Mouse (Mus musculus) forebrain, embryonic 11.5 days (tissue): ENCODE measurements around the gene Agbl1. TPM values are rescaled to one million over a fixed set of nuclear protein-coding genes. Genes with fewer than 3 reads are reported as not detected.

Source experiments
- ATAC-seq: fragments of 200-750 bp; cut with Nextera tagmentation; replicated peaks from 2 replicates; pipeline ENCODE4 v1.8.0; 2017; ENCODE audit warnings: moderate TSS enrichment; ENCODE audit not compliant: low FRiP score
- DNase-seq: peaks from one replicate; pipeline ENCODE4 v3.0.0-alpha.2; 2017; ENCODE audit warnings: low spot score
- H3K27ac ChIP-seq: fragments of 300-500 bp; sonication (generic); 2 replicates; pipeline ENCODE4 v1.5.1; 2014; ENCODE audit warnings: low read depth, low read length
- H3K27me3 ChIP-seq: fragments of 300-500 bp; sonication (generic); 2 replicates; pipeline ENCODE4 v1.6.1; 2014; ENCODE audit warnings: mild to moderate bottlenecking, low read length, mixed read lengths; ENCODE audit not compliant: control insufficient read depth, insufficient read depth
- H3K36me3 ChIP-seq: fragments of 300-500 bp; sonication (generic); 2 replicates; pipeline ENCODE4 v1.6.1; 2014; ENCODE audit warnings: mild to moderate bottlenecking, low read length, moderate library complexity, mixed read lengths; ENCODE audit not compliant: control insufficient read depth, insufficient read depth
- H3K4me1 ChIP-seq: fragments of 300-500 bp; sonication (generic); replicated peaks from 2 replicates; pipeline ENCODE4 v1.6.1; 2014; ENCODE audit warnings: low read length, mixed read lengths; ENCODE audit not compliant: control insufficient read depth, insufficient read depth
- H3K4me2 ChIP-seq: fragments of 300-500 bp; sonication (generic); 2 replicates; pipeline ENCODE4 v1.6.1; 2014; ENCODE audit warnings: low read depth, mild to moderate bottlenecking, low read length, moderate library complexity, mixed read lengths; ENCODE audit not compliant: severe bottlenecking
- H3K4me3 ChIP-seq: fragments of 300-500 bp; sonication (generic); 2 replicates; pipeline ENCODE4 v1.5.1; 2014; ENCODE audit warnings: low read depth, low read length
- H3K9ac ChIP-seq: fragments of 300-500 bp; sonication (generic); 2 replicates; pipeline ENCODE4 v1.6.1; 2014; ENCODE audit warnings: low read length
- H3K9me3 ChIP-seq: fragments of 300-500 bp; sonication (generic); 2 replicates; pipeline ENCODE4 v1.6.1; 2016; ENCODE audit warnings: low read length, mixed read lengths; ENCODE audit not compliant: control insufficient read depth
- WGBS: fragments of 180-500 bp; shearing (Covaris S2); extraction: QIAGEN DNeasy Blood & Tissue Kit; methylation state at CpG from one replicate; pipeline ENCODE4 v1.1.7; 2014; 5-methylcytosine and 5-hydroxymethylcytosine counted together
- polyA plus RNA-seq: library from polyadenylated mRNA; unstranded; fragments of >200 nt; fragmentation: Nextera tagmentation; extraction: Ambion mirVana; gene quantifications from 2 replicates; pipeline ENCODE4 v1.2.1, GENCODE M21; 2014

Gene Agbl1
- polyA plus RNA-seq, 1 experiment from 2014 or later, result 0.07 TPM

DNA sequence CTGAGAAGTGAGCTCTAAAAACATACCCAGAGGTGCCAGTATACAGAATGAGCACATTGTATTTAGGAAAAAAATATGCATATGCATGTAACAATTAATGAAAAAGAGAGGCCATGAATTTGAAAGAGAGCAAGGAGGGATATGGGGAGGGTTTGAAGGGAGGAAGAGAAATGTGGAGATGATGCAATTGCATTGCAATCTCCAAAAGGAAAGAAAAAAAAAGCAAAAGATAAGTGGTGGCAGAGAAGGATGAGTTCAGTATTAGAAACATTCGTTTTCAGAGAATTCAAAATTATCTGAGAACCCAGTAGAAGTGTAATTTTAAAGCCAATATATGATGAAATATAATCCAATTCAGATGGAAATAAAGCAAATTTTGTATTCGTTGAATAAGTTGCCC is 236.7 kb downstream of the Agbl1 start:
- no peaks in the 10 kb centered on the region for H3K4me1 ChIP-seq
- no peak for DNase-seq
- ATAC-seq, result no peak
- no peaks in the 10 kb centered on the region for H3K36me3 ChIP-seq
- H3K4me3 ChIP-seq, result no peak overlapping the region
- no peaks in the 10 kb centered on the region for H3K9me3 ChIP-seq
- WGBS, result 82% methylated on average over 2 of the region's 2 CpGs
- H3K4me2 ChIP-seq, result no peak overlapping the region
- H3K27ac ChIP-seq, result no peak overlapping the region
- no peak overlapping the region for H3K9ac ChIP-seq
- H3K27me3 ChIP-seq, result no peaks in the 10 kb centered on the region

DNA sequence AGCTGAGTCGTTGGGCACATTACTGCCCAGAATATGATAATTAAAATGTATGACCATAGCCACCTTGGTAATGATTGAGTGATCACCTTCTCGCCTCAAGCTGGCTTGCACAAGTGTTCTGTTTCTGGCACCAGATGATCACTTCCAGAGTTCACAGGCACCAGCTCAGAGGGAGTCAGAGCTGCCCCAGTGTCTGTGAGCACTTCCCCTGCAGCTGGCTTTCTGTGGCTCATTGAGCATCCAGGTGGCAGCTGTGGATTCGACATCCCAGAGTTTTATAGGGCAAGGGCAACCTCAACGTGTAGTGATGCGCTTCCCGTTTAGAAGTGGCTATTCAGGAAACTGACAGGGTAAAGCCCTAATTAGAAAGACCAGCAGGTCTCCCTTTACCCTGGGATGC is 244.5 kb downstream of the Agbl1 start:
- ATAC-seq (no peak), DNase-seq (no peak)
- H3K4me1 ChIP-seq, result no peaks in the 10 kb centered on the region
- no peaks in the 10 kb centered on the region for H3K9me3 ChIP-seq
- H3K27ac ChIP-seq, result no peak overlapping the region
- H3K9ac ChIP-seq, result no peak overlapping the region
- H3K36me3 ChIP-seq, result no peaks in the 10 kb centered on the region
- H3K27me3 ChIP-seq, result no peaks in the 10 kb centered on the region
- 48% methylated on average over 6 of the region's 6 CpGs for WGBS
- H3K4me2 ChIP-seq, result no peak overlapping the region
- no peak overlapping the region for H3K4me3 ChIP-seq

DNA sequence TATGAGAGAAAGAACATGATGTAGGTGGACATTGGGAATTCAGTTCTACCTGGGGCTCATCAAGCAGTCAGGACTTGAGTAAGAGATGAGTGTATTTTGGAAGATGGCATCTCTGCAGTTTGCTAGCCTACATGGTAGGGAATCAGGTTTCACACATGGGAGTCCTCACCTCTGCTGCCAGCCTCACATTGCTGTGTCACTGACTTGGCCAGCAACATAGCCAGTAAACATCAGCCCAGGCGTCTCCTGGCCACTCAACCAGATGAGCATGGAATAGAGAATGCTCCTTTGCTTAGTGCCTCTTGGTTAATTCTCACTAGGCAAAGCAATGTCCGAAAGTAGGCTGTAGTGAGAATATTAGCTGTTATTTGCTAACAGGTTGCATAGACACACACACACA is 255.9 kb downstream of the Agbl1 start:
- Histone ChIP-seq H3K27ac (no peak overlapping the region), H3K4me1 (no peaks in the 10 kb centered on the region), H3K4me2 (no peak overlapping the region), H3K9ac (no peak overlapping the region), H3K4me3 (no peak overlapping the region), H3K27me3 (no peaks in the 10 kb centered on the region), H3K9me3 (no peaks in the 10 kb centered on the region), H3K36me3 (no peaks in the 10 kb centered on the region)
- 89% methylated on average over 2 of the region's 2 CpGs for WGBS
- DNase-seq (no peak), ATAC-seq (no peak)

DNA sequence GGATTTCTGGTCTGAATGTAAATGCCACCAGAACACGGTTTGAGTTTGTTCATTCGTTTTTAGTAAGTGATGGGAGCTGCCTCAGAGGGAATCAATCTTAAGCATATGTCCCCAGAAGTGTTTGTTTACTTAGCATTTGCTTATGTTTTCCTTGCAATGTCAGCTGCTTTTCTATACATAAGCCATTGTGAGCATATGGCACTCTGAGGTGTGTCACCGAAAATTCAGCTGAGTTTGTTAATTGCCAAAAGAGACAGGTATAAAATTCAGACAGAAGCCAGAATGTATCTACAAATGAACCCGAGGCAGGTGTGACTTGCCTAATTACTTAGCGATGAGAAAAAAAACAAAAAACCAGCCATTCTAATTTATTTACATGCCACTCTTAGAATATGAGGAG is 257.8 kb downstream of the Agbl1 start:
- no peaks in the 10 kb centered on the region for H3K27me3 ChIP-seq
- H3K9me3 ChIP-seq, result no peaks in the 10 kb centered on the region
- no peak for DNase-seq
- H3K27ac ChIP-seq, result no peak overlapping the region
- no peak overlapping the region for H3K4me2 ChIP-seq
- 85% methylated on average over 5 of the region's 5 CpGs for WGBS
- no peak for ATAC-seq
- no peaks in the 10 kb centered on the region for H3K4me1 ChIP-seq
- no peak overlapping the region for H3K4me3 ChIP-seq
- H3K9ac ChIP-seq, result no peak overlapping the region
- no peaks in the 10 kb centered on the region for H3K36me3 ChIP-seq

- DNase-seq (no peak), ATAC-seq (no peak)
- Histone ChIP-seq H3K36me3 (no peaks in the 10 kb centered on the region), H3K4me3 (no peak overlapping the region), H3K9me3 (no peaks in the 10 kb centered on the region), H3K4me2 (no peak overlapping the region), H3K27ac (no peak overlapping the region), H3K27me3 (no peaks in the 10 kb centered on the region), H3K9ac (no peak overlapping the region), H3K4me1 (no peaks in the 10 kb centered on the region)
- WGBS, result 53% methylated on average over 3 of the region's 3 CpGs
Measured at GRCm38 (mm10) chr7:76524291-76524690, 294.6 kb downstream of the Agbl1 start.

DNA sequence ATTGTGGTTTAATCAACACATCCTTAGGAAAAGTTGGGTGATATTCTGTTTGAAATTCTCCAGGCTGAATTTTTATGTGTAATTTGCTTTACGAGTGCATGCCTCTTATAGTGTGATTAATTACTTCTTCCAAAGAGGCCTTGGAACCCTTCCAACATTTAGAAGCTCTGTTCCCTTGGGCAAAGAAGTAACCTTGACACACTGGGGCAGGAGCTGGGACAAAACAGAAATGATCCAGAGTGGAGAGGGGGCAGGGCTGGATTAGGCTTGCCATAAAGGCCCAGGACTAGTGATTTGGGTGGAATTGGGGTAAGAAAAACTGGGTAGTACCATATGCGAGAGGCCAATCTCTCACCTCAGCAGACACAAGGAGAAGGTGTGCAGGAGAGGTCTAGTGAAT is 316.8 kb downstream of the Agbl1 start:
- H3K27me3 ChIP-seq, result no peaks in the 10 kb centered on the region
- no peak for DNase-seq

GRCm38 (mm10) chr7:76547313-76547712 is 317.6 kb downstream of the Agbl1 start:
- no peaks in the 10 kb centered on the region for H3K9me3 ChIP-seq

More for the DNA sequence above, 316.8 kb downstream of the Agbl1 start:
- Histone ChIP-seq H3K4me1 (no peaks in the 10 kb centered on the region), H3K9ac (no peak overlapping the region), H3K36me3 (no peaks in the 10 kb centered on the region), H3K9me3 (no peaks in the 10 kb centered on the region), H3K4me3 (no peak overlapping the region), H3K27ac (no peak overlapping the region), H3K4me2 (no peak overlapping the region)
- ATAC-seq, result no peak; the same call in 1 of the 2 replicates
- WGBS, result 56% methylated on average over 2 of the region's 2 CpGs

GRCm38 (mm10) chr7:76551860-76552259 is 322.2 kb downstream of the Agbl1 start:
- DNase-seq (no peak), ATAC-seq (no peak)
- H3K4me3 ChIP-seq, result no peak overlapping the region
- H3K9ac ChIP-seq, result no peak overlapping the region
- no peaks in the 10 kb centered on the region for H3K9me3 ChIP-seq
- H3K4me2 ChIP-seq, result no peak overlapping the region
- no peaks in the 10 kb centered on the region for H3K4me1 ChIP-seq
- no peaks in the 10 kb centered on the region for H3K27me3 ChIP-seq
- WGBS, result 91% methylated on average over 3 of the region's 3 CpGs
- H3K36me3 ChIP-seq, result no peaks in the 10 kb centered on the region
- no peak overlapping the region for H3K27ac ChIP-seq

More at GRCm38 (mm10) chr7:76547313-76547712, 317.6 kb downstream of the Agbl1 start:
- Histone ChIP-seq H3K4me3 (no peak overlapping the region), H3K36me3 (no peaks in the 10 kb centered on the region), H3K4me2 (no peak overlapping the region), H3K27ac (no peak overlapping the region), H3K27me3 (no peaks in the 10 kb centered on the region), H3K9ac (no peak overlapping the region), H3K4me1 (no peaks in the 10 kb centered on the region)
- DNase-seq (no peak), ATAC-seq (no peak)

DNA sequence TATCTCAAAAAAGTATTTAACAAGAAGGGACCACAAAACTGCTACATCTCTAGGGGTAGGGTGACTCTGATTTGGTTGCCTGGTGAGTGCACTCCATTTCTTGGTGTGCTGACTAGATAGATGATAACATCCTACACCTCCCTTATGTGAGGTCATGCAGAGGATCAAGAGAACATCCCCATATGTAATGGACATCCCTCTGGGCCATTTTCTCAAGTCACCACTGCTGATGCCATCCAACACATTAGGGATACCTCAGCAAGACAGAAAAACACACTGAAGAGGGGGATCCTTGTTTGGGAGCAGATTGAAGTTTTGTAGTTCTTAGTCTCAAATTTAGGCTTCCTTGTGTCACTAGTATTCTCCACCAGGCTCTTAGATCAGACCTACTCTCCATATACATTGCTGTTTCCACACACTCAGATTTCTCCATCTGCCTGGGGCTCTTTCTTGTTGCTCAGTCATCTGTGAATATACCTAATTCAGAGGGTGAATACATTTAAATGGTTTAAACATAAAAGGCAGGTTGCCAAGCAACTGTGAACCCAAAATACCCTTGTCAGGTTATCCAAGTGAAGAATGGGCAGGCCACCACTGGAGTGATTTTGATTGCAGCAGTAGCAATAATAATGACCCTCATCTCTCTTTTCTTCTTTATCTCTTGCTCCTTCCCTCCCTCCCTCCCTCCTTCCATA is 331.0 kb downstream of the Agbl1 start:
- H3K9ac ChIP-seq, result no peak overlapping the region
- H3K4me2 ChIP-seq, result no peak overlapping the region
- H3K27me3 ChIP-seq, result no peaks in the 10 kb centered on the region
- H3K9me3 ChIP-seq, result no peaks in the 10 kb centered on the region
- peak; percentile 65 for DNase-seq
- H3K36me3 ChIP-seq, result no peaks in the 10 kb centered on the region
- ATAC-seq, result peak; percentile 92
- H3K27ac ChIP-seq, result no peak overlapping the region; the same call in 1 of the 2 replicates
- H3K4me1 ChIP-seq, result peaks cover 2% of the 10 kb centered on the region; the same call in 1 of the 2 replicates
- no peak overlapping the region for H3K4me3 ChIP-seq
